Mouse (Mus musculus) thymus, postnatal 14 days (tissue): ENCODE measurements at regions not wholly inside any gene's neighbourhood (a gene's known extent, or its start where the extent isn't known, plus 50 kb on each side); places are given as distances from the start of the nearest gene placed in this dataset.

Source experiments
- DNase-seq: peaks from one replicate; pipeline ENCODE4 v3.0.0; 2021

DNA sequence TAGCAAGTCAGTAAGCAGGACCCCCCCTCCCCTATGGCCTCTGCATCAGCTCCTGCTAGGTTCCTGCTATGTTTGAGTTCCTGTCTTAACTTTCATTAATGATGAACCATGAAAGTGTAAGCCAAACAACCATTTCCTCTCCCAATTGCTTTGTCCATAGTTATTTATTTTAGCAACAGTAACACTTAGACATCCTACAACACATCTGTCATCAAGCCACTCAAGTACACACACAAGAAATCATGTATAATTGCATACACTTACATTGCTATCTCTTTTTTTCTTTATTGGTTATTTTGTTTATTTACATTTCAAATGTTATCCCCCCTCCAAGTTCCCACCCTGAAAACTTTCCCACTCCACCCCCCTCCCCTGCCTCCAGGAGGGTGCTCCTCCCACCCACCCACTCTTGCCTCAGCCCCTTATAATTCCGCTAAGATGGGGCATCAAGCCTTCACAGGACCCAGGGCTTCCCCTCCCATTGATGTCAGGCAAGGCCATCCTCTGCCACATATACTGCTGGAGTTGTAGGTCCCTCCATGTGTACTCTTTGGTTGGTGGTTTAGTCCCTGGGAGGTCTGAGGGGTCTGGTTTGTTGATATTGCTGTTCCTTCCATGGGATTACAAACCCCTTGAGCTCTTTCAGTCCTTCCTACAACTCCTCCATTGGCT is 310.9 kb upstream of the Ccnh start:
- DNase-seq, result no peak

DNA sequence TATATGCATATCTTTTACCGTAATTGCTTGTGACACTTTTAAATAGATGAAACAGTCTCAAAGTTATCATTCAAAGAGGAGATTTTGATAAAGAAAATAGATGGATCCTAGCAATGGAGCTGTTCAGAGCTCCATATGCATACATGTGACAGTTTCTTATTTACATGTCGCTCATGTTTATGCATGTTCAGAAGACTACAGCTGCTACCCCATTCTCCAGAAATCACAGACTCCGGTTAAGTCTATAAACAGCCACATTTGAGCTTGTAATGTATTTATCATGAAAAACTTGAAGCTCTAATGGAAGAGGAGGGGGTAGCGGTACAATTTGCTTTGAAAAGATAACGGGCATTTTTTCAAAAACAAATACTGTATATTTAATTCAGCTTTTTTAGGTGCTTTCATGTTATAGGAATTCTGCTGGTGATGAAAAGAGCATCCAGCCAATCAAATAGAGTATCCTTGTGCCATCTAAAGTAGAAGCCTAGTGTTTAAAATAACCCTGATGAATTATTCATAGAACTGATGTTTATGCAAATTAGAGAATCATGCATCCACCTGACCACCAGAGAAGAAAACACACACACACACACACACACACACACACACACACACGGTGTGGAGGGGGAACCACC is 283.7 kb upstream of the Ccnh start:
- DNase-seq, result no peak

DNA sequence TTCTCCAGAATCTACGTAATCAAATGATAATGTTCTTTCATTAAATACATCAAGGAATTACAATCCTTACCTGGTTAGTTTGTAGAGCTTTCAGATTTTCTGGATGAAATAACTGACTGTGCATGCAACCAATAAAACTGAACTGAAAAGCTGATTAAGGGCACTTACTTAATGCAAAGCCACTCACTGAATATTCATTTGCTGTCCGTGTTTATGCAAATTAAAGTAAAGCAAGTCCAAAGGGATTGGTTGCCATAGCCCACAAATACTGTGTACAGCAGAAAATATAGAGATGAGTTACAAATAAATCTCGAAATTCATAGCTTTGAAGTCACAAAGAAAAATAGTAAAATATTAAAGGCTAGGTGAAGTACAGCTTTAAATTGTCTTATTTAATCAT is 283.2 kb upstream of the Ccnh start:
- no peak for DNase-seq

DNA sequence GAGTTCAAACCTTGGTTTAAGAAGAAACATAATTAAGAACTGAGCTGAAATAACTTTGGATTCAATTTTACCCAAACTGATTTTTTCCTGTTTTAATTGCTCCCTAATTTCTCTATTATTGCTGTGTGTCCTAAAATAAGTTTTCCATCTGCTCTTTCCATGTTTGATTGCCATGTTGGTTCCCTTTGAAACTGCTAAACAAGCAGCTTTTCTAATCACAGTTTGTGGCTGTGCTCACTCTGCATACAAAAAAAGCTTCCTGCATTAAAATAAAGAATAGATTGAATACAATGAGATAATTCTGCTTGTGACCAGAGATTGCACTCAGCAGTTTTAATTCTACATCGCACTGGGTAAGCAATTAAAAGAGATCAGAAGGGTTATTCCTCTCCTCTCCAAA is 257.9 kb upstream of the Ccnh start:
- no peak for DNase-seq

DNA sequence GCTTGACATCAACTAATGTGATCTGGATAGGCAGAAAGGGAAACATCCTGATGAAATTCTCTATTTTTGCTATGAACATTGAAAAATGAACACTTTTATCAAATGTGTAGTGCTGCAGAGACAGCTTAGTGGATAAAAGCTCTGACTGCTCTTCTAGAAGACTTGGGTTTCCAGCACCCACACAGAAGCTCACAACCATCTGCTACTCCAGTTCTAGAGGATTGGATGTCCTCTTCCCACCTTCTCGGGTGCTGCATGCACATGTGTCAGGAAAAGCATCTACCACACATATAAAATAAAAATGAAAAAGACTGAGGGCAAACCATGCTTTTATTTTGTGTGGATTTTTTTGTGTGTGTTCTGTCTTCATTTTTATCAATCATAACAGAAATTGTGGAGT is 253.6 kb upstream of the Ccnh start:
- no peak for DNase-seq

DNA sequence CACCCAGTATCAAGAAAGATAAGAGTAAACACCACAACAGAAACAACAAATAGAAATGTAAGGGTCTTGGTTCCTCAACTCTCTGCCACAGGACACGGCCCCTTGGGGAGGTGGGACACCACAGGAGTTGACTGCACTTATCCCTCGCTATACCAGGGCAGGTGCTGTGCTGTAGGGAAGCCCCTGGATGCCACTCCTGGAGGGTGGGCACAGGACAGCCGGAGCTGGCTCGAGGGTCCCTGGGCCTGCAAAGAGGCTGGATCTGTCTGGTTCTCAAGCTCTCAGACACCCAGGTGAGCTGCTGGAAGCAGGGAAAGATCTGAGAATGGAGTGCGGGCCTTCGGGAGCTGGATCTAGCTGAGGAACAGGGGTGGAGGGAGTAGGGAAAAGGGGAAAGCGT is 249.5 kb upstream of the Ccnh start:
- DNase-seq, result no peak

DNA sequence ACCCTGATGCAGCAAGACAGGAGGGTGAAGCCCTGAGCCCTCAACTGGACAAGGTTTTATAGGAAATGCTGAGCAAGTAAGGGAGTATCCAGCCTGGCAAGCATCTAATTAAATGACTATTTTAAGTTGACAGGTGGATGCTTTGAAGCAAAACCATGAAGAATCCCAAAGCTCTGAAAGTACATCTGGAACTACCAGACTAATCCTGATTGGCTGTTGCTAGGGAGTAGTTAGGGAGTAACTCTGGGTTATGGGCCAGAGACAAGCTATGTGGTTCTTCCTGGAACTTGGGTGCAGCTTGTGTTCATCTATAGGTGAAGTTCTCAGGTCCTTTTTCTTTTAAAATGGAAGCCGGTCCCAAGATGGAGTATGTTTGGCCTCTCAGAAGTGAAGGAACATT is 248.3 kb upstream of the Ccnh start:
- DNase-seq, result no peak

DNA sequence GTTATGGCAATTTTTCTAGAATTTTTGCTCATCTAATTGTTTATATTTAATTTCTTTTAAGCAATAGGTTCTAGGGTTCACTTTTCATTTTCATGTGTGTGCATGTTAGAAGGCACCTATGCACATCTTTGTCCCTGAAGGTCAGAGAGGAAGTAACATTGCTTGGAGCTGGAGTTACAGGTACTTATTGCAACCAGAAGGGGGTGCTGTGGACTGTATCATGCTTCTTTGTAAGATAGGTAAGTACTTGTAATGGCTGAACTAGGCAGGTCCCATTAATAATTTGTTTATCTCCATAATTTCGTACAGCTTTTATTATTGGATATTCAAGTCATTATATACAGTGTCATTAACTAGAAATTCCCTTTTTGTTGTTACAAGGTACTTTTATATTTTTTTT is 238.3 kb upstream of the Ccnh start:
- peak; percentile 3 for DNase-seq

DNA sequence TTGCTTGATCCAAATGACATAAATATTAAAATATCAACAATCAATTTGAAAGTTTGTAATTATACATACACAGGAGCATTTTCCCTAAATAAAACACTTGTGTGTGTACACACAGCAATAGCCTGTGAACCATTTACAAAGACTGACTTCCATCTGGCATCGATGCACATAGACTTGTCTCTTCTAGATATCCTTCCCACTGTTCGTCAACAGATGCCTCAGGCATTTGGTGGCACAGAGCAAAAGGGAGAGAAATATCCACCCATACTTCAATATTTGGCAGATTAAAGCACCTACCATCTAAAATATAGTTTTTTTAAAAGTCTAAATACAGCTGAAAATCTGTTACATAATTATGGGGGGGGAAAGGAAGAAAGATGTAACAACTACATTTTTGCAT is 236.0 kb upstream of the Ccnh start:
- no peak for DNase-seq

DNA sequence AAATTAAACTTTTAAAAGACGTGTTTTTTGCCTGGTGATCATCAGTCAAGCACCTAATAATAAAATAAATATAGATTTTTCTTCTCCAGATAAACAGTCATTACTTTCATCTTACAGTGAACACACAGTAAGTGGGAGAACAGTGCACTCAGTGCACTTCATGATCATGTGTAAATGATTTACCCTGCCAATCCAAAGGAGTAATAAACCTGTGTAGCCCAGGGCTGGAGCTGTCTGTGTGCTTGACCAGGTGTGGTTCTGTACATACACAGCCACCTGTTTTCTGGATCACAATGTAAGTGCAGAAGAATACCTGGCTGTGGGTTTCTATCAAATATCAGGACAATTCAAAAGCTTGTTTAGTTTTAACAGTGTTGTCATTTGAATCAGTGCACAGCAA is 235.4 kb upstream of the Ccnh start:
- DNase-seq, result no peak

DNA sequence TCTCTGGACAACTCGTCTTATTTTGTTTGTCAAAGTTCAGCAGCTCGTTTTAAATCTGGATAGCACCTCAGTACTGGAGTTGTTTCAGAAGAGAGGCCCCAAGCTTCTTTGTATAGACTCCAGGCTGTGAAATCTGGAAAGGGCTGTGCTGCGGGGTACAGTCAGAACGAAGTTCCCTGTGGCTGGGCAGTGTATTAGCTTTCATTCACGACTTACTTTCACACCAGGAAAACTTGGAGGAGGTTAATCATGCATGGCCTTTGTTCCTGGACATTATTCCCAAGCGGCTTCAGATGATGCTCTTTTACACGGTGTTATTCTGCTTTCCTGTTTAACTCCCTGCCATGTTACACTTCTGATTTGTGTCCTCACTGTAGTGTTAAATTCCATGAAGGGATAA is 220.3 kb upstream of the Ccnh start:
- DNase-seq, result no peak
